Mouse (Mus musculus) bone marrow, adult 2 months (tissue): Measurements from ENCODE around the gene Akr1a1.

Experiments
- CTCF ChIP-seq: fragments of 200-500 bp; IDR thresholded peaks from 2 replicates; pipeline ENCODE4 v1.5.1; 2011; ENCODE audit warnings: low read length, control low read depth; ENCODE audit not compliant: control insufficient read depth, insufficient read depth
- POLR2A ChIP-seq: fragments of 200-500 bp; IDR thresholded peaks from 2 replicates; pipeline ENCODE4 v1.6.1; 2011; ENCODE audit warnings: low read depth, mild to moderate bottlenecking, control low read depth, low read length, borderline replicate concordance; ENCODE audit not compliant: control insufficient read depth

- TF ChIP-seq CTCF (0 out of 2 replicates have a peak, but pooled peaks have one; percentile 12), POLR2A (peak; percentile 57; the same call in 1 of the 2 replicates)
These were observed 24.1 kb downstream of the Akr1a1 start for GRCm38 (mm10) chr4:116627359-116627716.
